Mouse (Mus musculus): ENCODE measurements around the gene Hhatl.

Hhatl gene

DNA sequence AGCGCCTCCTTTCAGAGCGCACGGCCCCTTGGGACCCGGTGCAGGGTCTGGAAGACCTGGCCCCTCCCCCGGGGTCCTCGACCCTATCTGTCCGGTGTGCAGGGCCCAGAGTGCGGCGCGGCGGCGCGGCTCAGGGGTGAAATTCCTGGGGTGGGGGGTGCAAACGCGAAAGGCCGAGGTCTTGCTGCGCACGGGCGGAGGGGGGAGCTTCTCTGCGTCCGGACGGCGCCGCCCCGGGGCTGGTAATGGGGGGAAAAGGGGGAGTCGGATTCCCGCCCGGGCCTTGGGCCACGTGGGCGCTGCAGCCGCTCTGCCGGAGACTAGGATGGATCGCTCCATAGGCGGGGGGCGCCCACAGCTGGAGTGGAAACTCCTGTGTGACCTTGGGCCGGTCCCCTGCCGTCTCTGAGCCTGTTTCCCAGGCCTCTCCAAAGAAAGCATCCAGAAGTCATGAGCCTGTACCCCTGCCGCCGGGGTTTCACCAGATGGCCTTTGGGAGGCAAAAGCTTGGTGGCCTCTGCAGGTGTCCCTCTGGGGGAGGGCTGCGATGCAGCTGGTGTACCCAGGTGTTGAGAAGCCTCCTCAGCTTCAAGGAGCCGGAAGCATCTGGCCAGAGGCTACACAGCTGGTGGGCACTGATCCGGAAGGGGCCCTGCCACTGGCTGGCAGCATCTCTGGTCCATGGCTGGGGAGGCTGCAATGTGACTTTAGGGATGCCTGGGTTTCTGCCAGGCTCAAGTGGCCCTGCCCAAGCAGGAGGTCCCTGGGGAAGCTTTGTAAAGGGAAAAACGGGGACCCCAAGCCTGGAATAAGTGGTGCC lies 31.8 kb downstream of the Hhatl start:
- intact Hi-C loops (cut with DNase I), result no loop called here

- intact Hi-C loops (cut with DNase I), result no loop called here
These were observed 32.9 kb downstream of the Hhatl start, which contains the start of gene Zfp651 for GRCm38 (mm10) chr9:121759091-121760081. Gene Zfp651, plus strand, starts transcription at chr9:121759330.

- intact Hi-C loops (cut with DNase I), result no loop called here
These were observed 34.2 kb downstream of the Hhatl start for GRCm38 (mm10) chr9:121757835-121758814.

DNA sequence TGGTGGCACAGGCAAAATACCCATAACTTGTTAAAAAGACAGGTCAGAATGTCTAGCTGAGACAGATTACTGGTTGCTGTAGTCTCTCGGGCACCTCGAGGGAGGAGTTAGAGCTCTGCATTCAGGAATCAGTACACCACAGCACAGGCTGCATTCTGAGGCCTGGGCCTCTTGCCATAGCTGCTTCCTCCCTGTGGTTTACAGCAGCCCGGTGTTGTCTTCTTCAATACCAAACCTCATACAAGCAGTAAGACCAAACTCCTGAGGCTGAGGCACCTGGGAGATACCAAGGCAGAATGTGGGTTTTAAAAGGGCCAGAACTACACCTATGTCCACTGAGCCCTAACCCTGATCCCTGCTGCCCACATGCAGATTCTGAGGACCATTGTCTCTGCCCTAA lies 34.9 kb downstream of the Hhatl start:
- intact Hi-C loops (cut with DNase I), result no loop called here

- intact Hi-C loops (cut with DNase I), result no loop called here
These were observed 35.5 kb downstream of the Hhatl start for GRCm38 (mm10) chr9:121756785-121757184.

DNA sequence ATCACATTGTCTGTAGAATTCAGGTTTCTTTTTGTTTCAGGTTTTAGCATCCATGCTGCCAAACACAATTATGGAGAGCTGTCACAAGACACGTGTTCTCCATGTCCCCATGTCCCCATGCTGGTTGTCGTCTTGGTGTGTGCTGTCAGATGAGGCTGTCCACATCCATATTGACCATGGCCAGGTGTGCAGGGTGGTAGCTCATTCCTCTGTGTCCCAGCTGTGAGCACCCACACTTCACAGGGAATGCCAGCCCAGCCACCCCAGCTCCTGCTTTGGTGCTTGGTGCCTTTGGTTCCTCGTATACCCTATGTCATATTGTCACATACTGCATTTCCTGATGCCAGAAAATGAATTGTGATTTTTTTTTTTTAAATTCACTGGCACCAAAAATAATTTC lies 37.7 kb downstream of the Hhatl start:
- intact Hi-C loops (cut with DNase I), result no loop called here

DNA sequence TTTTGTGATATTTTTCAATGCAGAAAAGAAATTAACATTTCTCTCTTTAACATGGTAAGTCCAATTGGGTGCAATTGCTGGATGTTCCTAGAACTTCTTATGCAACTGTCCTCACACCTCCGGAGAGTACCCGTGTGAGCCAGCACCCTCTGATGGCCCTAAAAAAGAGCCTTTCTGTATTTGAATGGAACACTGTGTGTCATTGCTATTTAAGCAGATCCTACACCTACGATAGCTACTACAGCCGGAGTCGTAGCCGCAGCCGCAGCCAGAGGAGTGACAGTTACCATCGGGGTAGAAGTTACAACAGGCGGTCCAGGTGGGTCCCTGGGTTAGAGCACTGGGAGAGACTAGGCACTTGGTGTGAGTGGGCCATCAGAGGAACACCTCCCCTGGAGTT lies 39.5 kb downstream of the Hhatl start:
- intact Hi-C loops (cut with DNase I), result no loop called here

- intact Hi-C loops (cut with DNase I), result no loop called here
These were observed 48.3 kb downstream of the Hhatl start for GRCm38 (mm10) chr9:121744051-121744450.

GRCm38 (mm10) chr9:121741168-121741567 lies 51.1 kb downstream of the Hhatl start:
- intact Hi-C loops (cut with DNase I), result no loop called here

- intact Hi-C loops (cut with DNase I), result no loop called here
These were observed 51.8 kb downstream of the Hhatl start for GRCm38 (mm10) chr9:121740490-121740889.

Data from adrenal gland (tissue).